Mouse (Mus musculus): ENCODE results near the gene Gm42417. TPM values are rescaled to one million over a fixed set of nuclear protein-coding genes. Genes with fewer than 3 reads are reported as not detected.

Gm42417 gene
- polyA plus RNA-seq, 1 experiment, result not detected

DNA sequence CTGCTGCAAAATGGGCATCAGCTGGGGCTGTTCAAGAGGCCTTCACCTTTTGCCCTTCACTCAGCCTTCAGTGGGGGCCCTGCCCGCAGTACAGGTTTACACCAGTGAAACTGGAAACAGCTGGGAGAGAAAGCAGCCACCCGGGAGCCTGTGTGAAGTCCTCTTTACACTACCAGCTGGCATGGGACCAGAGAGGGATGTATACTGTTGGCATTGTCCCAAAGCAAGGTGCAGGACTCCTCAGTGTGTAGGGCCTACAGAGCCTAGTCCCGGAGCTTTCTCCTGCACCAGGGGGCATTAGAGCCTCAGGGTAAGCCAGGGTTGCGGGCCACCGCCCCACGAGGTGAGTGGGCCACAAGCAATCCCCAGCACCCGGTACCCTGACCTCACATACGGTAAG lies 8.7 kb downstream of the Gm42417 start:
- DNase-seq, result no peak
- H3K4me1 ChIP-seq (replicated peaks; ENCODE audit: control insufficient read depth, insufficient read depth, low read length), result peaks cover 10% of the 10 kb centered on the region
- no peak for TF ChIP-seq CTCF (IDR thresholded peaks at IDR 0.05; ENCODE audit: borderline replicate concordance, control insufficient read depth, extremely low read depth, insufficient read depth, low read length, poor library complexity)
- TF ChIP-seq POLR2A (IDR thresholded peaks at IDR 0.05; ENCODE audit: control insufficient read depth, extremely low read depth, insufficient read depth, low read length, poor library complexity), result no peak
- H3K27me3 ChIP-seq (ENCODE audit: control insufficient read depth, insufficient read depth, low read length), result no peaks in the 10 kb centered on the region
- 91% methylated on average over 8 of the region's 8 CpGs for WGBS
- H3K4me3 ChIP-seq (ENCODE audit: control insufficient read depth, insufficient read depth, low read length), result no peak overlapping the region
- H3K27ac ChIP-seq (ENCODE audit: control insufficient read depth, insufficient read depth, low read length), result no peak overlapping the region
- H3K36me3 ChIP-seq (ENCODE audit: control insufficient read depth, insufficient read depth, low read length), result peaks cover 5% of the 10 kb centered on the region; the same call in 1 of the 2 replicates

DNA sequence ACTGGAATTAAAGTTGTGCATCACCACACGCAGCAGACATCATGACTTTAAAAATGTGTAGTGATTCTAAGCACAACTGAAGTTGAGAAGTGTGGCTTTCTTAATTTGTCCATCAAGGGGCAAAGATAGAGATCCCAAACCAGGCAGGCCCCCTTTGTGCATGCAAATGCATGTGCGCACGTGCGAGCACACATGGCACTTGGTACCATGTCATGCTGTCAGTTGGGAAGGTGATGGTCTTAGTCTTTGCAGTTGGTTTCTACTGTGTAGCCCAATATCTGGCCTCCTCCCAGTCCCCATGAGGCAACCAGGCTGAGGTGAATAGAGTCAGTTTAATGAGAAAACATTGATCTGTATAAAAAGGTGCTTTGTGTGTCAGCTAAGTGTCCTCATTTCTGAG lies 9.4 kb downstream of the Gm42417 start:
- Histone ChIP-seq H3K36me3 (ENCODE audit: control insufficient read depth, insufficient read depth, low read length) (peaks cover 11% of the 10 kb centered on the region; the same call in 1 of the 2 replicates), H3K27me3 (ENCODE audit: control insufficient read depth, insufficient read depth, low read length) (no peaks in the 10 kb centered on the region), H3K4me1 (replicated peaks; ENCODE audit: control insufficient read depth, insufficient read depth, low read length) (peaks cover 8% of the 10 kb centered on the region), H3K4me3 (ENCODE audit: control insufficient read depth, insufficient read depth, low read length) (no peak overlapping the region), H3K27ac (ENCODE audit: control insufficient read depth, insufficient read depth, low read length) (no peak overlapping the region)
- over 99% methylated on average over 4 of the region's 4 CpGs for WGBS
- TF ChIP-seq POLR2A (IDR thresholded peaks at IDR 0.05; ENCODE audit: control insufficient read depth, extremely low read depth, insufficient read depth, low read length, poor library complexity), result no peak
- TF ChIP-seq CTCF (IDR thresholded peaks at IDR 0.05; ENCODE audit: borderline replicate concordance, control insufficient read depth, extremely low read depth, insufficient read depth, low read length, poor library complexity), result no peak
- DNase-seq, result no peak

DNA sequence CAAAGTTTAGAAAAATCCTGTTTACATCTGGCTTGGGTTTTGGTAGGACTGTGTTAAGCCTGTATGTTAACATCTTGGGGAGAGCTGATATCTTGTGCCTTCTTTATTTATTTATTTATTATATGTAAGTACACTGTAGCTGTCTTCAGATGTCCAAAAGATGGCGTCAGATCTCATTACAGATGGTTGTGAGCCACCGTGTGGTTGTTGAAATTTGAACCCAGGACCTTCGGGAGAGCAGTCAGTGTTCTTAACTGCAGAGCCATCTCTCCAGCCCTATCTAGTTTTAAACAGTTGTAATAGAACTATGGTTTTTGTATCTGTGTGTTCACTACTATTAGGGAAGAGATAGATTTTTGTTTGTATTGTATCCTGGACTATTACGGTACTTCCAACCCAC lies 10.0 kb downstream of the Gm42417 start:
- Histone ChIP-seq H3K27me3 (ENCODE audit: control insufficient read depth, insufficient read depth, low read length) (no peaks in the 10 kb centered on the region), H3K36me3 (ENCODE audit: control insufficient read depth, insufficient read depth, low read length) (peaks cover 14% of the 10 kb centered on the region; the same call in 1 of the 2 replicates), H3K4me1 (replicated peaks; ENCODE audit: control insufficient read depth, insufficient read depth, low read length) (peaks cover 2% of the 10 kb centered on the region), H3K4me3 (ENCODE audit: control insufficient read depth, insufficient read depth, low read length) (no peak overlapping the region), H3K27ac (ENCODE audit: control insufficient read depth, insufficient read depth, low read length) (no peak overlapping the region)
- DNase-seq, result no peak
- no peak for TF ChIP-seq POLR2A (IDR thresholded peaks at IDR 0.05; ENCODE audit: control insufficient read depth, extremely low read depth, insufficient read depth, low read length, poor library complexity)
- no peak for TF ChIP-seq CTCF (IDR thresholded peaks at IDR 0.05; ENCODE audit: borderline replicate concordance, control insufficient read depth, extremely low read depth, insufficient read depth, low read length, poor library complexity)
- 99% methylated on average over 4 of the region's 4 CpGs for WGBS

DNA sequence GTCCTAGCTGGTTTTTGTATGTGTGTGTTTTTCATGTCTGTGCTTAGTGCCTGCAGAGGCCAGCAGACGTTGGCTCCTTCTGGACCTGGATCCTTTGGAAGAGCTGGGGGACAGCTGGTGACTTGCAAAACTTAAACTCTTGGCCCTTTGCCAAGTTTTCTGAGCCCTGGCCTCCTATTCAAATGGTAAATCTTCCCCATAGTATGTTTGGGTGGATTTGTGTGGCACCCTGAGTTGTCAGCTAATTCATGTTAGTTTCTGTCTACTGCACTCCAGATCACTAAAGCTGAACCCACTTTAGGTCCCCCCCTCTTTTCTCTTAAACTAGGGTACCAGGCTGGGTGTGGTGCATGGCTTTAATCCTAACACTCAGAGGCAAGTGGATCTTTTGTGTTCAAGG lies 10.9 kb downstream of the Gm42417 start:
- Histone ChIP-seq H3K4me1 (replicated peaks; ENCODE audit: control insufficient read depth, insufficient read depth, low read length) (no peaks in the 10 kb centered on the region), H3K4me3 (ENCODE audit: control insufficient read depth, insufficient read depth, low read length) (no peak overlapping the region), H3K27ac (ENCODE audit: control insufficient read depth, insufficient read depth, low read length) (no peak overlapping the region), H3K27me3 (ENCODE audit: control insufficient read depth, insufficient read depth, low read length) (no peaks in the 10 kb centered on the region), H3K36me3 (ENCODE audit: control insufficient read depth, insufficient read depth, low read length) (peaks cover 23% of the 10 kb centered on the region; the same call in 1 of the 2 replicates)
- TF ChIP-seq POLR2A (IDR thresholded peaks at IDR 0.05; ENCODE audit: control insufficient read depth, extremely low read depth, insufficient read depth, low read length, poor library complexity) (no peak), CTCF (IDR thresholded peaks at IDR 0.05; ENCODE audit: borderline replicate concordance, control insufficient read depth, extremely low read depth, insufficient read depth, low read length, poor library complexity) (no peak)
- 88% methylated on average over 1 of the region's 1 CpGs for WGBS
- no peak for DNase-seq

DNA sequence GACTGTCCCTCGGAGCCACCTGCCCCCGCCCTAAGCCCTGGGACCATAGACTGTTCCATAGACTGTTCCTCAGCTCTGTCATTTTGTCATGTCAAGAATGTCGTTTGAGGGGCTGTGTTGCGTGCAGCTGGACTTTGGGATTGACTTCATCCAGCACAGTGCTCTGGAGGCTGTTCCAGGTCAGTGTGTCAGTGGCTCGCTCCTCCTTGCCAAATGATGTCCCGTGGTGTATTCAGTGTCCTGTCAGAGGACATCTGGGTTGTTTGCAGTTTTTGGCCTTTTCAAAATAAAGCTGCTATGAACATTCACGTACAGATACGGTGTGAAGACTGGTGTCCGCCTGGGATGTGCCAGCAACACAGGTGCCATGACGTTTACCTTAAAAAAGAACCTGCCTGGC lies 12.3 kb downstream of the Gm42417 start:
- no peak overlapping the region for H3K4me3 ChIP-seq (ENCODE audit: control insufficient read depth, insufficient read depth, low read length)
- WGBS, result 98% methylated on average over 10 of the region's 10 CpGs
- no peaks in the 10 kb centered on the region for H3K4me1 ChIP-seq (replicated peaks; ENCODE audit: control insufficient read depth, insufficient read depth, low read length)
- TF ChIP-seq CTCF (IDR thresholded peaks at IDR 0.05; ENCODE audit: borderline replicate concordance, control insufficient read depth, extremely low read depth, insufficient read depth, low read length, poor library complexity), result no peak
- TF ChIP-seq POLR2A (IDR thresholded peaks at IDR 0.05; ENCODE audit: control insufficient read depth, extremely low read depth, insufficient read depth, low read length, poor library complexity), result no peak
- H3K27me3 ChIP-seq (ENCODE audit: control insufficient read depth, insufficient read depth, low read length), result no peaks in the 10 kb centered on the region
- peaks cover 28% of the 10 kb centered on the region; the same call in 1 of the 2 replicates for H3K36me3 ChIP-seq (ENCODE audit: control insufficient read depth, insufficient read depth, low read length)
- H3K27ac ChIP-seq (ENCODE audit: control insufficient read depth, insufficient read depth, low read length), result no peak overlapping the region
- DNase-seq, result no peak

DNA sequence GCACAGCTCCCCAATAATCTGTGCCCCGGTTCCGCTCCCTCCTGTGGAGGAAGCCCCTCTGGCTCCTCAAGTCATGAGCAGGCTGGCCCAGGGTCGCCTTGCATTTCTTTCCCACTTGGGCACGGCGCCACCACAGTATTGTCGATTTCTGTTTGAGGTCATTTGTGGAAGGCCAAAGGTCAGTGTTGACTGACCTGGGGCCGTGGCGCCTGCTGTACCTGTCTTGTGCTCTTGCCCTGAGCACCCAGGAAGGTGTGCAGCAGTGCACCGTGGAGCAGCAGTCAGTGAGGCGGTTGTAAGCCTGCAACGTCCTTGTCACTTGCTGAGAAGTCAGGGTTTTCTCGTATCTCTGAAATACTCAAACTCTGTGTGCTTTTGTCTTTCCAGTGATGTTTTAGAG lies 13.5 kb downstream of the Gm42417 start:
- 95% methylated on average over 12 of the region's 12 CpGs for WGBS
- H3K27ac ChIP-seq (ENCODE audit: control insufficient read depth, insufficient read depth, low read length), result no peak overlapping the region
- no peak for DNase-seq
- H3K27me3 ChIP-seq (ENCODE audit: control insufficient read depth, insufficient read depth, low read length), result no peaks in the 10 kb centered on the region
- H3K4me1 ChIP-seq (replicated peaks; ENCODE audit: control insufficient read depth, insufficient read depth, low read length), result no peaks in the 10 kb centered on the region
- no peak for TF ChIP-seq POLR2A (IDR thresholded peaks at IDR 0.05; ENCODE audit: control insufficient read depth, extremely low read depth, insufficient read depth, low read length, poor library complexity)
- TF ChIP-seq CTCF (IDR thresholded peaks at IDR 0.05; ENCODE audit: borderline replicate concordance, control insufficient read depth, extremely low read depth, insufficient read depth, low read length, poor library complexity), result no peak
- H3K36me3 ChIP-seq (ENCODE audit: control insufficient read depth, insufficient read depth, low read length), result peaks cover 38% of the 10 kb centered on the region
- no peak overlapping the region for H3K4me3 ChIP-seq (ENCODE audit: control insufficient read depth, insufficient read depth, low read length)

DNA sequence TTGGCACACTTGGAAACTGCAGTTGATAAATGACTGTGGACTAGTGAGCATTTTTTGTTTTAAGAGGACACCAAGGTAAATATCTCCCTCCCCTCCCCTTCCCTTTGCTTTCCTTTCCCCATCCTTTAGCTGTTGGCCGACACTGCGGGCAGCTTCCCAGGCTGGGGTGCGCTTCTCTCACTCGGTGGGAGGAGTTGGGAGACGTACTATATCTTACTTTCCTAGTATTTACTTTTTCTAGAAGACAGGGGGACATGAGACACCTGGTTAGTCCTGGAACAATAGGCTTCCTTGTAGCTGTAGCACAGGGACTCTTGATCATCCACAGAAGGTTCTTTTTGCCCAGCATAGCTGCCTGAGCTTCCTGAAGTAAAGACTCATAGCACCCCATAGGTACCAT lies 15.2 kb downstream of the Gm42417 start:
- peaks cover 52% of the 10 kb centered on the region for H3K36me3 ChIP-seq (ENCODE audit: control insufficient read depth, insufficient read depth, low read length)
- TF ChIP-seq POLR2A (IDR thresholded peaks at IDR 0.05; ENCODE audit: control insufficient read depth, extremely low read depth, insufficient read depth, low read length, poor library complexity), result no peak
- no peak for TF ChIP-seq CTCF (IDR thresholded peaks at IDR 0.05; ENCODE audit: borderline replicate concordance, control insufficient read depth, extremely low read depth, insufficient read depth, low read length, poor library complexity)
- H3K27me3 ChIP-seq (ENCODE audit: control insufficient read depth, insufficient read depth, low read length), result no peaks in the 10 kb centered on the region
- H3K27ac ChIP-seq (ENCODE audit: control insufficient read depth, insufficient read depth, low read length), result no peak overlapping the region
- over 99% methylated on average over 5 of the region's 5 CpGs for WGBS
- no peak for DNase-seq
- H3K4me3 ChIP-seq (ENCODE audit: control insufficient read depth, insufficient read depth, low read length), result no peak overlapping the region
- H3K4me1 ChIP-seq (replicated peaks; ENCODE audit: control insufficient read depth, insufficient read depth, low read length), result no peaks in the 10 kb centered on the region
